Mouse (Mus musculus): ENCODE data around the gene Rnase4.

- TF ChIP-seq CTCF (IDR thresholded peaks at IDR 0.05; ENCODE audit: control insufficient read depth, insufficient read depth, insufficient replicate concordance, low read depth, low read length) (no peak), POLR2A (IDR thresholded peaks at IDR 0.05; ENCODE audit: control insufficient read depth, low read depth, low read length) (no peak)
Measured at GRCm38 (mm10) chr14:51082599-51083581, 8.0 kb upstream of the Rnase4 start.
